Mouse (Mus musculus) heart, embryonic 16.5 days (tissue): ENCODE data around the gene Olfr750. TPM values are rescaled to one million over a fixed set of nuclear protein-coding genes. Genes with fewer than 3 reads are reported as not detected.

Experiments used
- ATAC-seq: fragments of 200-750 bp; cut with Nextera tagmentation; replicated peaks from 2 replicates; pipeline ENCODE4 v1.8.0; 2017; ENCODE audit warnings: moderate number of reproducible peaks; ENCODE audit not compliant: insufficient read depth, low FRiP score; ENCODE audit errors: extremely low read depth
- H3K27ac ChIP-seq: fragments of 300-500 bp; sonication (generic); 2 replicates; pipeline ENCODE4 v1.5.1; 2014; ENCODE audit warnings: mild to moderate bottlenecking, low read length, control low read depth, moderate library complexity
- H3K27me3 ChIP-seq: fragments of 300-500 bp; sonication (generic); 2 replicates; pipeline ENCODE4 v1.6.1; 2014; ENCODE audit warnings: low read length, mixed read lengths; ENCODE audit not compliant: control insufficient read depth, insufficient read depth
- H3K36me3 ChIP-seq: fragments of 300-500 bp; sonication (generic); 2 replicates; pipeline ENCODE4 v1.6.1; 2014; ENCODE audit not compliant: control insufficient read depth, insufficient read depth
- H3K4me1 ChIP-seq: fragments of 300-500 bp; sonication (generic); 2 replicates; pipeline ENCODE4 v1.6.1; 2014; ENCODE audit warnings: low read length, mixed read lengths; ENCODE audit not compliant: control insufficient read depth, insufficient read depth
- H3K4me2 ChIP-seq: fragments of 300-500 bp; sonication (generic); 2 replicates; pipeline ENCODE4 v1.6.1; 2014; ENCODE audit warnings: low read depth, mild to moderate bottlenecking, control low read depth, low read length
- H3K4me3 ChIP-seq: fragments of 300-500 bp; sonication (generic); 2 replicates; pipeline ENCODE4 v1.5.1; 2014; ENCODE audit warnings: mild to moderate bottlenecking, control low read depth, low read length
- H3K9ac ChIP-seq: fragments of 300-500 bp; sonication (generic); 2 replicates; pipeline ENCODE4 v1.6.1; 2014; ENCODE audit warnings: low read length, control low read depth
- H3K9me3 ChIP-seq: fragments of 300-500 bp; sonication (generic); replicated peaks from 2 replicates; pipeline ENCODE4 v1.6.1; 2016; ENCODE audit warnings: low read length; ENCODE audit not compliant: control insufficient read depth
- WGBS: fragments of 180-500 bp; shearing (Covaris S2); extraction: QIAGEN DNeasy Blood & Tissue Kit; methylation state at CpG from one replicate; pipeline ENCODE4 v1.1.7; 2014; 5-methylcytosine and 5-hydroxymethylcytosine counted together
- polyA plus RNA-seq: library from polyadenylated mRNA; unstranded; fragments of >200 nt; fragmentation: Nextera tagmentation; extraction: Ambion mirVana; gene quantifications from 2 replicates; pipeline ENCODE4 v1.2.1, GENCODE M21; 2015

The Olfr750 gene
- not detected in 2 replicates for polyA plus RNA-seq

DNA sequence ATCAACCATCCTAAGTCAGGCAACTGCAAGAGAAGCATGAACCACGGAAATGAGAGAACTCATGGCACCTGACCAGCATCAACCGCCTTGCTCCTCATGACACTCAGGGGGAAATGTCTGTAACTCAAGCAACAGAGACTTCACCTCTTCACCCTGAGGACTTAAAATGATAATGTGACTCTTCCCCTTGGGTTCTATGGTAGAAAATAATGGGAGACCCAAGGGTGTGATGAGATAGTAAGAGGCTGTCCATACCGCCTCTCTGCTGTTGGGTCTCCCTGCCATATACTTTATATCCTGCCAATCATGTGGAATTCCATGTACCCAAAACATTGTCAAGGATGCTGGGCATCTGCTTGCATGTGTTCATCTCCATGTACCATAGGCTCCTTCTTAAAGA lies at the start of gene Olfr750:
Gene Olfr750, minus strand, starts transcription at position 101 of the 400 bp plus-strand sequence.
- H3K9me3 ChIP-seq, result no peaks in the 10 kb centered on the region
- no peak within 1 kb of the TSS for H3K4me3 ChIP-seq
- no peak within 1 kb of the TSS for H3K4me2 ChIP-seq

GRCm38 (mm10) chr14:51113916-51114560 lies 39.8 kb upstream of the Olfr750 start, which contains the start of gene Eddm3b:
TSS of gene Eddm3b (plus strand) at chr14:51114426.
- Histone ChIP-seq H3K9me3 (peaks cover 6% of the 10 kb centered on the region; the same call in 1 of the 2 replicates), H3K9ac (no peak within 1 kb of the TSS), H3K4me3 (no peak within 1 kb of the TSS), H3K4me1 (0 out of 2 replicates have a peak, but pooled peaks cover 2% of the 10 kb centered on the region), H3K36me3 (no peaks in the 10 kb centered on the region), H3K27me3 (no peaks in the 10 kb centered on the region), H3K4me2 (no peak within 1 kb of the TSS), H3K27ac (no peak within 1 kb of the TSS)
- ATAC-seq, result no peak
- WGBS, result 47% methylated on average over 12 of the region's 12 CpGs

More for the DNA sequence above, at the start of gene Olfr750:
- no peak for ATAC-seq
- no peaks in the 10 kb centered on the region for H3K27me3 ChIP-seq
- H3K9ac ChIP-seq, result no peak within 1 kb of the TSS
- WGBS, result 85% methylated on average over 3 of the region's 3 CpGs
- no peaks in the 10 kb centered on the region for H3K4me1 ChIP-seq
- H3K36me3 ChIP-seq, result no peaks in the 10 kb centered on the region
- no peak within 1 kb of the TSS for H3K27ac ChIP-seq

DNA sequence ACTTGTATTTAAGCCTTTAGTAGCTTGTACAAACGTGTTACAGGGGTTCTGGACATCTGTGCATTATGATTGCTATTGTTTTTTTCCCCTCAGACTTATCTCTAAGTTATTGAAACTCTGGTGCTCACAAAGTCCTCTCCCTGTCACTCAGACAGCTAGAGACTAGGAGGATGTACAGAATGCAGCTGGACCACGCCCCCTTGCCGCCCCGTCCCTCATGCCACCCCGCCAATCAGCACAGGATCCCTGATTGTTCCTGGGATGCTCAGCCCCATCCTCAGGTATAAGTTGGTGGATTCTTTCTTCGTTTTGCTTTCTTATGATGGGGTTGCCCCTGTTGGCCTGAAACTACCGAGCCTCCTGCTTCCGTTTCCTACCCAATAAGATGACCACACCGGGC lies 39.2 kb upstream of the Olfr750 start:
- no peak overlapping the region for H3K4me2 ChIP-seq
- 45% methylated on average over 9 of the region's 9 CpGs for WGBS
- H3K27ac ChIP-seq, result no peak overlapping the region
- 0 out of 2 replicates have a peak, but pooled peaks cover 2% of the 10 kb centered on the region for H3K4me1 ChIP-seq
- no peaks in the 10 kb centered on the region for H3K27me3 ChIP-seq
- ATAC-seq, result no peak
- H3K4me3 ChIP-seq, result no peak overlapping the region
- H3K9me3 ChIP-seq, result peaks cover 6% of the 10 kb centered on the region; the same call in 1 of the 2 replicates
- no peak overlapping the region for H3K9ac ChIP-seq
- H3K36me3 ChIP-seq, result no peaks in the 10 kb centered on the region

DNA sequence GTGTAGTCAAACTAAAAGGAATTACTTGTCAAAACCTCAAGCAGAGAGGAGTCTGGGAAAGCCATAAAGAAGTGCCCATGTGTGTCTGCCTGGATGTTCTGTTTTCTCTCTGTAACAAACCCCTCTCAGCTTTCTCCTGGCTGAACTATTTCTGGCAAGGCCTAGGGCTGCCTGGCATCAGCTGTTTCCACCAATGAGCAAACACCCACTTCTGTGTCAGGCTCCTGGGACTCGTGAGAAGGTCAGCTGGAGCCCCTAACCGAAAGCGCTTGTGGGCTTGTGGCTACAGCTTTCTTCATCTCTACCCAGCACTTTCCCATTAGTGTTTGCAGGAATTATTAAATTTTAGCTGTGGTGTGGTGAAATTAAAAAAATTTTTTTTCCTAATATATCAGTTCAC lies 37.7 kb upstream of the Olfr750 start:
- no peak overlapping the region for H3K9ac ChIP-seq
- no peak overlapping the region for H3K4me2 ChIP-seq
- ATAC-seq, result peak; percentile 86
- 0 out of 2 replicates have a peak, but pooled peaks cover 2% of the 10 kb centered on the region for H3K4me1 ChIP-seq
- H3K27ac ChIP-seq, result peak overlapping the region; percentile 58
- WGBS, result 20% methylated on average over 3 of the region's 3 CpGs
- 0 out of 2 replicates have a peak, but pooled peaks cover 6% of the 10 kb centered on the region for H3K9me3 ChIP-seq
- H3K4me3 ChIP-seq, result no peak overlapping the region
- H3K36me3 ChIP-seq, result no peaks in the 10 kb centered on the region
- H3K27me3 ChIP-seq, result no peaks in the 10 kb centered on the region

DNA sequence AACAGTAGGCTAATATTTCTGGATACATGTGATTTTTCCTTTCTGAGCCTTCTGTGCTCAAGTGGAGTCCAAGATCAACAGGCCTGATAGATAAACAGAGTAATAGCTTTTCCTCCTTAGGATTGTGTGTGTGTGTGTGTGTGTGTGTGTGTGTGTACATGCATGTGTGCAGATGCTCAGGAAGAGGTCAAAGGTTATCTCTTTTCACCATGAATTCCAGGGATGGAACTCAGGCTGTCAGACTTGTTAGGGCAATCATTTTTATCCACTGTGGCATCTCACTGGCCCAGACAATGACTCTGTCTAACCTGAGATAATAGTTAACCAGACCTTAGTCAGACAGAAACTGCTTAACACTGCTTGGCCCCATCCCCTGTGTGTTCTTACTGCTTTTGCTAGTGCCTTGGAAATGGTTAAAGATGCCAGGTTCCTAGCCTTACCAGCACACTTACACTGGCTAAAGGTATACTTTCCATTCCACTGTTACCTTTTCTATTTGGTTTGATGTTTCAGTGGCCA lies 32.3 kb upstream of the Olfr750 start:
- ATAC-seq, result no peak
- H3K4me3 ChIP-seq, result no peak overlapping the region

DNA sequence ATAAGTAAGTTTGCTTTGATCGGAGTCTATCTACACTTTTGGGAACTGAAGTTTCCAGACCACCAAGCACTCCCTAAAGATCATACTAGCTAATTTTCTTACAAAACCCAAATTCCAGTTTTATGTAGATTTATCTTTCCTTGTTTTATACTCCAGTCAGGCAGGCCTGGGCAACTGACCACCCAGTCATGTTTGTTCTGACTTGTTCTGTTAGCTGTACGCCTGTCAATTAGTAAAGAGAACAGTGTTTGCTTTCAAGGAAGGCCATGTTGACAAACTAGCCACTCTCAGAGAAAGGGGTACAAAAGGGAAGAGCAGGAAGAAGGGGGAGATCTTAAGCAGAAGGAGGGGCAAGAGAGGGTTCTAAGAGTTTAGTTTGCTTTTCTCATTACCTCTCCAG lies 30.1 kb upstream of the Olfr750 start:
- H3K4me2 ChIP-seq, result no peak overlapping the region
- no peaks in the 10 kb centered on the region for H3K27me3 ChIP-seq
- ATAC-seq, result no peak
- no peak overlapping the region for H3K27ac ChIP-seq
- no peaks in the 10 kb centered on the region for H3K4me1 ChIP-seq
- no peak overlapping the region for H3K9ac ChIP-seq
- H3K9me3 ChIP-seq, result no peaks in the 10 kb centered on the region
- 92% methylated on average over 2 of the region's 2 CpGs for WGBS
- no peak overlapping the region for H3K4me3 ChIP-seq
- no peaks in the 10 kb centered on the region for H3K36me3 ChIP-seq

More for the DNA sequence above, 32.3 kb upstream of the Olfr750 start:
- H3K27me3 ChIP-seq, result no peaks in the 10 kb centered on the region
- no peak overlapping the region for H3K4me2 ChIP-seq
- H3K9ac ChIP-seq, result no peak overlapping the region
- no peaks in the 10 kb centered on the region for H3K36me3 ChIP-seq
- no peaks in the 10 kb centered on the region for H3K4me1 ChIP-seq
- H3K9me3 ChIP-seq, result 0 out of 2 replicates have a peak, but pooled peaks cover 6% of the 10 kb centered on the region
- no peak overlapping the region for H3K27ac ChIP-seq

GRCm38 (mm10) chr14:51103217-51103616 lies 29.0 kb upstream of the Olfr750 start:
- Histone ChIP-seq H3K9me3 (no peaks in the 10 kb centered on the region), H3K36me3 (no peaks in the 10 kb centered on the region), H3K4me2 (no peak overlapping the region), H3K27me3 (no peaks in the 10 kb centered on the region), H3K4me3 (no peak overlapping the region), H3K27ac (no peak overlapping the region), H3K4me1 (no peaks in the 10 kb centered on the region), H3K9ac (no peak overlapping the region)
- ATAC-seq, result no peak
- WGBS, result 48% methylated on average over 3 of the region's 3 CpGs

GRCm38 (mm10) chr14:51101284-51101683 lies 27.0 kb upstream of the Olfr750 start:
- H3K4me2 ChIP-seq, result no peak overlapping the region
- WGBS, result 52% methylated on average over 9 of the region's 9 CpGs
- no peak overlapping the region for H3K4me3 ChIP-seq
- no peaks in the 10 kb centered on the region for H3K9me3 ChIP-seq
- no peak overlapping the region for H3K9ac ChIP-seq
- H3K27ac ChIP-seq, result no peak overlapping the region
- no peaks in the 10 kb centered on the region for H3K36me3 ChIP-seq
- no peaks in the 10 kb centered on the region for H3K27me3 ChIP-seq
- H3K4me1 ChIP-seq, result no peaks in the 10 kb centered on the region
- peak; percentile 28; the same call in 1 of the 2 replicates for ATAC-seq

GRCm38 (mm10) chr14:51098921-51099320 lies 24.7 kb upstream of the Olfr750 start:
- no peaks in the 10 kb centered on the region for H3K27me3 ChIP-seq
- no peak overlapping the region for H3K9ac ChIP-seq
- no peak overlapping the region for H3K4me3 ChIP-seq
- ATAC-seq, result no peak
- no peaks in the 10 kb centered on the region for H3K9me3 ChIP-seq
- no peak overlapping the region for H3K27ac ChIP-seq
- 95% methylated on average over 11 of the region's 11 CpGs for WGBS
- no peaks in the 10 kb centered on the region for H3K36me3 ChIP-seq
- peaks cover 5% of the 10 kb centered on the region; the same call in 1 of the 2 replicates for H3K4me1 ChIP-seq
- H3K4me2 ChIP-seq, result no peak overlapping the region
